Mouse (Mus musculus): ENCODE measurements around the gene Hist3h2a. TPM values are rescaled to one million over a fixed set of nuclear protein-coding genes. Genes with fewer than 3 reads are reported as not detected.
"Not testable (repeated sequence)": the region's sequence is repeated elsewhere in the genome, so short reads cannot be mapped to it uniquely, and the experiment has no call there.

The Hist3h2a gene
- polyA plus RNA-seq, 1 experiment from 2014 or later, result 15.5 TPM

- no peaks in the 10 kb centered on the region for H3K9me3 ChIP-seq
- peaks cover 18% of the 10 kb centered on the region for H3K4me1 ChIP-seq
- H3K36me3 ChIP-seq, result no peaks in the 10 kb centered on the region
- H3K4me3 ChIP-seq, result peak overlapping the region; percentile 58
- WGBS, result 13% methylated on average over 20 of the region's 20 CpGs
- peaks cover 62% of the 10 kb centered on the region for H3K27me3 ChIP-seq (ENCODE audit: insufficient read depth, poor library complexity, severe bottlenecking)
- peak overlapping the region; percentile 73 for H3K27ac ChIP-seq
- no peak for DNase-seq (ENCODE audit: low spot score)
Observed at GRCm38 (mm10) chr11:58949480-58950431, 4.7 kb upstream of the Hist3h2a start.

GRCm38 (mm10) chr11:58951210-58951609 is 3.3 kb upstream of the Hist3h2a start:
- H3K36me3 ChIP-seq, result no peaks in the 10 kb centered on the region
- 83% methylated on average over 5 of the region's 5 CpGs for WGBS
- H3K4me1 ChIP-seq, result peaks cover 23% of the 10 kb centered on the region
- peaks cover 49% of the 10 kb centered on the region for H3K27me3 ChIP-seq (ENCODE audit: insufficient read depth, poor library complexity, severe bottlenecking)
- no peak overlapping the region for H3K27ac ChIP-seq
- DNase-seq (ENCODE audit: low spot score), result no peak
- H3K9me3 ChIP-seq, result no peaks in the 10 kb centered on the region
- no peak overlapping the region for H3K4me3 ChIP-seq

GRCm38 (mm10) chr11:58953351-58954169 is 925 bp upstream of the Hist3h2a start:
- 1% methylated on average over 33 of the region's 33 CpGs for WGBS
- DNase-seq (ENCODE audit: low spot score), result no peak
- peaks cover 34% of the 10 kb centered on the region for H3K4me1 ChIP-seq

GRCm38 (mm10) chr11:58954170-58954419 is 390 bp upstream of the Hist3h2a start:
- Histone ChIP-seq H3K27me3 (ENCODE audit: insufficient read depth, poor library complexity, severe bottlenecking) (peaks cover 31% of the 10 kb centered on the region), H3K4me1 (peaks cover 34% of the 10 kb centered on the region), H3K27ac (peak overlapping the region; percentile 94), H3K4me3 (peak overlapping the region; percentile 86), H3K36me3 (peaks cover 12% of the 10 kb centered on the region; the same call in 1 of the 2 replicates)
- WGBS, result under 1% methylated on average over 17 of the region's 17 CpGs
- peak; percentile 83 for DNase-seq (ENCODE audit: low spot score)
- H3K9me3 ChIP-seq, result not testable (repeated sequence)

More at GRCm38 (mm10) chr11:58953351-58954169, 925 bp upstream of the Hist3h2a start:
- Histone ChIP-seq H3K27me3 (ENCODE audit: insufficient read depth, poor library complexity, severe bottlenecking) (peaks cover 32% of the 10 kb centered on the region), H3K36me3 (peaks cover 12% of the 10 kb centered on the region; the same call in 1 of the 2 replicates), H3K4me3 (peak overlapping the region; percentile 86), H3K27ac (peak overlapping the region; percentile 94), H3K9me3 (no peaks in the 10 kb centered on the region)

DNA sequence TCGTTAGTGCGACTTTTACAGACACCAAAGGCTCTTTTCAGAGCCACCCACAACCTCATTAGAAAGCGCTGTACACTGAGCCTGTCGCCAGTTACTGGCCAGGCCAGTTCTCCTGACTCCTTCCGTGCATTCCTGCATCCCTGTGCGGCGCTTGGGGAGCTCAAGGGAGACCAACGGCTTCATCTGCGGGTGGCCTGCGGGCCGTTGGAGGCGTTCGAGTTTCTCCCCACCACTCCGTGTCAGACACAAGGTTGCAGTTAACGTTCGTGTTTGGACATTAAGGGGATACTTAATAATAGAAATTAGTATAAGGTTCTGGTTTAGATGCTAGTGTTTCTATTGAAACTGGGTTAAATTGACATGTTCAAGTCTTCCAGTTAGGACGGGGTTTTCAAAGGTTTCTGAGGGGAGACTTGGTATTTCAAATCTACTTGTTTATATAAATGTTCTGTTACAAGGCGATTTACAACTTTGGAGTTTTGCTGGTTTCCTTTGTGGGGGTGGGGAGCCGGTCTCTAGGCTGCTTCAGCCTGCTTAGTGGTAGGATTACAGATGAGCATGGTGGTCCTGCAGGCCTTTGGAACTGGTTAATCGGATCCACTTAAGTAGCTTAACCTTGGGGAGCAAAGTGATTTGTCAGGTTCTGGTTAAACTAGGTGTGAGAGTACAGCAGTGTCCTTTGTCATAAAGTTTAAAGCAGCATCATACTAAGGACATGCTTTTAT is 820 bp downstream of the Hist3h2a start:
- WGBS, result under 1% methylated on average over 20 of the region's 20 CpGs
- H3K27me3 ChIP-seq (ENCODE audit: insufficient read depth, poor library complexity, severe bottlenecking), result peaks cover 20% of the 10 kb centered on the region
- peaks cover 12% of the 10 kb centered on the region; the same call in 1 of the 2 replicates for H3K36me3 ChIP-seq
- peak overlapping the region; percentile 86 for H3K4me3 ChIP-seq
- peak overlapping the region; percentile 94 for H3K27ac ChIP-seq
- DNase-seq (ENCODE audit: low spot score), result no peak
- peaks cover 36% of the 10 kb centered on the region for H3K4me1 ChIP-seq
- H3K9me3 ChIP-seq, result no peaks in the 10 kb centered on the region

- WGBS, result 55% methylated on average over 8 of the region's 8 CpGs
Observed at GRCm38 (mm10) chr11:58955868-58956257, 1.4 kb downstream of the Hist3h2a start.

DNA sequence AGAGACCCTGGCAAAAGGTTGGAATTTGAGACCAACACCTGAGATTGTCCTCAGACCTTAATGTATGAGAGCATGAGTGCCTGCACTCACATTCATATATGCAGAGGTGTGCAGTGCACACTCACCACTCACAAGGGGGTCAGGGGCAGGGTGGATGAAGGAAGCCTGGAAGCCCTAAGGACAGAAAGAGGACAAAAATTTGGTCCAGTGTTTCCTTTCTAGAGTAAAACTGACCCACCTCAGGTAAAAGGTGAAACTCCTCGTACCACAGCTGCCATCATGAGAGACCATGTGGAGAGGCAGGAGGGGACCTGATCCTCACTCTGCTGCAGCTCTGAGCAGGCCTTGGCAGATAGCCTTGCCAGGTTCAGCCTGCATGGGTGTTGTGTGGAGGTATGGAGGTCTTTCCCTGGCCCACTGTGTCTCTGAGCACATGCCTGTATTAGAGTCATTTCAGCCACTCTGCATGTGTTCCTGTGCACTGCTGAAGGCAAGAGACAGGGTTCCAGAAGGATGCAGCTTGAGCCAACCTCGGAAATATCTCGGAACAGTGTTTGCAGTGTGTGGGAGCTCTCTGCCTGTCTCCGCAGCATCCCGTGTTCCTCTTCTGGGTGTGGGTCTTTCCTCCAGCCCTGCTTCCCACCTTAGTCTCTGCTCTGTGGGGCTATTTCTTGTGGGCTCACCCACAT is 2.9 kb downstream of the Hist3h2a start:
- no peak overlapping the region for H3K27ac ChIP-seq
- H3K27me3 ChIP-seq (ENCODE audit: insufficient read depth, poor library complexity, severe bottlenecking), result peaks cover 13% of the 10 kb centered on the region
- WGBS, result 88% methylated on average over 5 of the region's 5 CpGs
- 0 out of 2 replicates have a peak, but pooled peaks cover 4% of the 10 kb centered on the region for H3K9me3 ChIP-seq
- peaks cover 12% of the 10 kb centered on the region; the same call in 1 of the 2 replicates for H3K36me3 ChIP-seq
- H3K4me3 ChIP-seq, result peak overlapping the region; percentile 86; the same call in 1 of the 2 replicates
- H3K4me1 ChIP-seq, result peaks cover 36% of the 10 kb centered on the region
- DNase-seq (ENCODE audit: low spot score), result no peak

More at GRCm38 (mm10) chr11:58955868-58956257, 1.4 kb downstream of the Hist3h2a start:
- Histone ChIP-seq H3K27me3 (ENCODE audit: insufficient read depth, poor library complexity, severe bottlenecking) (peaks cover 14% of the 10 kb centered on the region), H3K4me3 (peak overlapping the region; percentile 86), H3K27ac (peak overlapping the region; percentile 94; the same call in 1 of the 2 replicates), H3K4me1 (peaks cover 36% of the 10 kb centered on the region), H3K36me3 (peaks cover 12% of the 10 kb centered on the region; the same call in 1 of the 2 replicates), H3K9me3 (no peaks in the 10 kb centered on the region)
- DNase-seq (ENCODE audit: low spot score), result no peak

- 80% methylated on average over 6 of the region's 6 CpGs for WGBS
- Histone ChIP-seq H3K27ac (no peak overlapping the region), H3K4me3 (no peak overlapping the region), H3K27me3 (ENCODE audit: insufficient read depth, poor library complexity, severe bottlenecking) (peaks cover 25% of the 10 kb centered on the region), H3K9me3 (0 out of 2 replicates have a peak, but pooled peaks cover 4% of the 10 kb centered on the region), H3K4me1 (peaks cover 31% of the 10 kb centered on the region), H3K36me3 (peaks cover 12% of the 10 kb centered on the region; the same call in 1 of the 2 replicates)
- DNase-seq (ENCODE audit: low spot score), result no peak
Observed at GRCm38 (mm10) chr11:58958536-58958935, 4.1 kb downstream of the Hist3h2a start.

DNA sequence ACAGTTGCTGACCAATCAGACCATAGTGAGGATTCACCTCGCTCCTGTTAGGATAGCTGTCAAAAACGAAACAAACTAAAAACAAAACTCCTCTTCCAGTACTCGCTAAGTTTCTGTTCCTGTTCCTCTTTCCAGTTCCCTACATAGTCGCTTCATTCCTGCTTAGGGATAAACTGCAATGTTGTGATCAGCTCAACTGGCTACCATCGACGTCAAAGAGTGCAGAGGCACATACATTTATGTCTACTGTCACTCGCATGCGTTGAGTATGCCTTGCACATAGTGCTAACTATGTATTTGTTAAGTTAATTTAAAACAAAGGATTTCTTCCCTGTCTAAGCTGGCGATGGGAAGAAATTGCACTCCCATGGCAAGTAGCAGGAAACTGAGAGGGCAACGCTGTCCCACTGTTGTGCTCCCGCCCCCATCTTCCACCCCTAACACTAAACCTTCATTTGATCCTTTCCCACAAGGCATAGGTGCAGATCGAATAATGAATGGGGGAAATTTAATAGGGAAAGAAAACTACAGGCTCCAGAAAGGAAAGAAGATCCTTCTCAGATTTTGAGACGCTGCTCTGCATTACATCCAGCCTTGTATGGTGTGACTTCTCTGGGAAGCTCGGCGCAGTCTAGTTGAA is 4.8 kb downstream of the Hist3h2a start:
- Histone ChIP-seq H3K27me3 (ENCODE audit: insufficient read depth, poor library complexity, severe bottlenecking) (peaks cover 31% of the 10 kb centered on the region), H3K27ac (no peak overlapping the region), H3K4me3 (peak overlapping the region; percentile 57), H3K36me3 (peaks cover 12% of the 10 kb centered on the region; the same call in 1 of the 2 replicates), H3K9me3 (0 out of 2 replicates have a peak, but pooled peaks cover 4% of the 10 kb centered on the region), H3K4me1 (peaks cover 29% of the 10 kb centered on the region)
- WGBS, result 41% methylated on average over 15 of the region's 15 CpGs
- no peak for DNase-seq (ENCODE audit: low spot score)

DNA sequence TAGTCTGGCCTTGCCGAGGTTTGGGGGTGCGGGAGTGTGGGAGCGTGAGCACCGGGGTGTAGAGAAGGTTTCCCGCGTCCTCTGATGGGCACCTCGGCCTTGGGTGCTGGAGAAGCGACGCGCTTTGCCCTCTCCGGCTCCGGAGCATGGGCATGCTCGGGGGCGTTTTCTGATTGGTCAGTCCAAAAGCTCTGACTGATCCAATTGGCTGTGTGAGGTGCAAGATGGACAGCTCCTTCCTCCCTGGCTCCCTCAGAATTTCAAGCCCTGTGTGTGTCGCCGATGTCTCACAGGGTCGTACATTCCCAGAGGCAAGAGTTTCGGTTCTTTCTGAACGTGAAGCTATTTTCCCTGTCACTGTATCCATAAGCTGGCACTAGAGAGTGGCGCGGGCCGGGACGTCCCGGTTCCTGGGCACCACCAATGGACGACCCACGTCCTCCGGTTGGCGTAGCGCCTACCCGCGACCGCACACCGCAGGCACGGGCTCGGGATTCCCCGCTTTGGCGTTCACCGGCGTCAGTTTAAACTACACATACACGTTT is 5.5 kb downstream of the Hist3h2a start:
- DNase-seq (ENCODE audit: low spot score), result peak; percentile 95
- peak overlapping the region; percentile 33; the same call in 1 of the 2 replicates for H3K27ac ChIP-seq
- peaks cover 31% of the 10 kb centered on the region for H3K27me3 ChIP-seq (ENCODE audit: insufficient read depth, poor library complexity, severe bottlenecking)
- H3K4me3 ChIP-seq, result peak overlapping the region; percentile 57
- H3K9me3 ChIP-seq, result 0 out of 2 replicates have a peak, but pooled peaks cover 4% of the 10 kb centered on the region
- H3K36me3 ChIP-seq, result peaks cover 12% of the 10 kb centered on the region; the same call in 1 of the 2 replicates
- WGBS, result 4% methylated on average over 40 of the region's 40 CpGs
- H3K4me1 ChIP-seq, result peaks cover 34% of the 10 kb centered on the region

All from heart, embryonic 10.5 days (tissue).